21 mouse cellular contexts compared by ENCODE assay signal in the genomic region with DNA sequence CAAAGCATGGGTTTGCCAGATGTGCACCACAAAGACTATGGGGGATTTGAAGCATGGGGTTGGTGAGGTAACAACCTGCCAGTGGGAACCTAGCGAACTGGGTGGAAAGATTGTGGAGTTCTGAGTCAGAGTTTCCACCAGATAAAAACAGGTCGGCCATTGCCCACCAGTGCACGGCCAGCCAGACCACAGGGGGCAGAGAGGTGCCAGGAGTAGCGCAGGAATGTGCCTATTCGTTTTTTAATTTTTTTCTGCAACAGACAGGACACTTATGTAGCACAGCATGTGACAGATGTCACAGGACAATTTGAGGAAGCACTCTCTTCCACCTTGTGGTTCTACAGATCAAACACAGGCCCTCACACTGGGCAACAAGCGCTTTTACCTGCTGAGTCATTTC. TPM values are rescaled to one million over a fixed set of nuclear protein-coding genes. Genes with fewer than 3 reads are reported as not detected.
DNase-seq lines count a peak whose midpoint lies in the region; TF ChIP-seq lines count a peak whose summit lies in the region.
"Had no signal": no experiment of that assay in that cellular context is flagged by ENCODE, and none has a peak within 500 bp of the region (broad histone marks: within the 10 kb centered on the region; RNA-seq: fewer than 3 reads in every experiment).

No protein-coding gene starts in this region.

- H3K27ac ChIP-seq in cerebellum, adult 2 months (ENCODE audit: insufficient read depth, low read length) = no peak overlapping the region
- no peak overlapping the region for H3K27ac ChIP-seq in CH12.LX (ENCODE audit: insufficient read depth, low read depth)
- H3K27ac ChIP-seq: embryonic facial prominence, embryonic 10.5 days; embryonic facial prominence, embryonic 12.5 days; forebrain, embryonic 10.5 days; forebrain, embryonic 12.5 days had no signal

- no peak overlapping the region for H3K4me2 ChIP-seq in CH12.LX (ENCODE audit: insufficient read depth, low read depth, poor library complexity, severe bottlenecking)
- H3K4me2 ChIP-seq: embryonic facial prominence, embryonic 12.5 days; forebrain, embryonic 12.5 days had no signal

- no peaks in the 10 kb centered on the region for H3K27me3 ChIP-seq in cerebellum, adult 2 months (ENCODE audit: control insufficient read depth, insufficient read depth, low read length)
- H3K27me3 ChIP-seq in CH12.LX (replicated peaks) = no peaks in the 10 kb centered on the region
- H3K27me3 ChIP-seq: embryonic facial prominence, embryonic 12.5 days; forebrain, embryonic 12.5 days; Patski had no signal

- WGBS in cerebellum, adult 2 months = 34% methylated on average over 6 of the region's 6 CpGs

- no peak; the same call in 1 of the 2 replicates for TF ChIP-seq RAD21 in CH12.LX (IDR thresholded peaks at IDR 0.05; ENCODE audit: low read depth, low read length)

- DNase-seq in cerebellum, postnatal 14 days = peak; percentile 64 to 66
- DNase-seq in cerebellum, adult 2 months = no peak
- DNase-seq in 3134 (ENCODE audit: extremely low read depth, insufficient read length, low spot score) (peak; percentile 17), CH12.LX (ENCODE audit: extremely low read depth) (peak; percentile 45)
- DNase-seq in fibroblast of lung, adult 2 months (ENCODE audit: low read depth) = peak; percentile 3
- no peak for DNase-seq in right cerebral cortex, adult 18-20 months
- DNase-seq in testis, postnatal 14 days (ENCODE audit: low spot score) = no peak
- DNase-seq: adrenal gland, adult 8-10 months; adrenal gland, postnatal 14 days; adrenal gland, postnatal 36 days; B cell, adult 2 months; cerebellum, adult 11-12 months; cerebellum, adult 8-10 months; cerebellum, postnatal 25 days had no signal

- H3K79me2 ChIP-seq in CH12.LX (replicated peaks; ENCODE audit: control insufficient read depth, extremely low read depth, insufficient read depth, poor library complexity, severe bottlenecking) = no peaks in the 10 kb centered on the region

- TF ChIP-seq CTCF in cerebellum, adult 2 months (IDR thresholded peaks at IDR 0.05; ENCODE audit: borderline replicate concordance, insufficient read depth, low read depth, low read length) = no peak
- TF ChIP-seq CTCF in CH12.LX (conservative IDR thresholded peaks at IDR 0.05 in 1 of 2, IDR thresholded peaks at IDR 0.05 in 1 of 2; ENCODE audit: low read depth in 2 of 2, low read length in 2 of 2) = no peak

- in situ Hi-C loops in CH12.LX (cut with MboI; ENCODE audit: low pct_ligation_motif_present, low pct_unique_long_range_greater_than_20kb, low sequenced_read_pairs) = no loop called here

- no peak overlapping the region for H3K4me3 ChIP-seq in cerebellum, adult 2 months (replicated peaks; ENCODE audit: insufficient read depth, low read depth, low read length)
- H3K4me3 ChIP-seq in CH12.LX (replicated peaks in 1 of 3; ENCODE audit: low read depth in 2 of 3, low read length in 2 of 3, poor library complexity in 1 of 3) = no peak overlapping the region
- H3K4me3 ChIP-seq: embryonic facial prominence, embryonic 10.5 days; embryonic facial prominence, embryonic 12.5 days; forebrain, embryonic 10.5 days; forebrain, embryonic 12.5 days had no signal

- no peaks in the 10 kb centered on the region for H3K4me1 ChIP-seq in cerebellum, adult 2 months (ENCODE audit: control insufficient read depth, insufficient read depth, low read length)
- H3K4me1 ChIP-seq in CH12.LX (ENCODE audit: control insufficient read depth in 1 of 2, insufficient read depth in 2 of 2) = peaks cover 0 to 9% of the 10 kb centered on the region in 2 experiments; a peak in 1 of 4 replicates
- H3K4me1 ChIP-seq: embryonic facial prominence, embryonic 10.5 days; embryonic facial prominence, embryonic 12.5 days had no signal

- dilution Hi-C loops in CH12.LX (cut with MboI; ENCODE audit: extremely low pct_ligation_motif_present, extremely low pct_unique_long_range_greater_than_20kb, low sequenced_read_pairs) = no loop called here

- H3K36me3 ChIP-seq in CH12.LX (replicated peaks in 1 of 2; ENCODE audit: control insufficient read depth in 1 of 2, insufficient read depth in 1 of 2, low read length in 1 of 2) = no peaks in the 10 kb centered on the region
- H3K36me3 ChIP-seq: embryonic facial prominence, embryonic 10.5 days; embryonic facial prominence, embryonic 12.5 days; forebrain, embryonic 10.5 days; forebrain, embryonic 12.5 days; G1E had no signal

- H3K9me3 ChIP-seq in CH12.LX (replicated peaks; ENCODE audit: low read length) = no peaks in the 10 kb centered on the region
- H3K9me3 ChIP-seq: embryonic facial prominence, embryonic 10.5 days; embryonic facial prominence, embryonic 12.5 days; forebrain, embryonic 10.5 days; forebrain, embryonic 12.5 days had no signal

- TF ChIP-seq EP300 in CH12.LX (IDR thresholded peaks at IDR 0.05; ENCODE audit: low read length) = no peak

- H3K9ac ChIP-seq in CH12.LX (ENCODE audit: insufficient read depth, low read depth) = no peak overlapping the region
- H3K9ac ChIP-seq: embryonic facial prominence, embryonic 12.5 days; forebrain, embryonic 12.5 days had no signal

- TF ChIP-seq POLR2A in cerebellum, adult 2 months (IDR thresholded peaks at IDR 0.05; ENCODE audit: borderline replicate concordance, insufficient read depth, low read length) = no peak
- TF ChIP-seq POLR2A in CH12.LX (IDR thresholded peaks at IDR 0.05; ENCODE audit: low read depth, low read length) = no peak

TF ChIP-seq in CH12.LX, 34 proteins besides CTCF, POLR2A, EP300 and RAD21:
- TF ChIP-seq PAX5 (IDR thresholded peaks at IDR 0.05; ENCODE audit: low read length) = no peak
- peak; percentile 47; the same call in 1 of the 2 replicates for TF ChIP-seq JUND (conservative IDR thresholded peaks at IDR 0.05; ENCODE audit: low read depth, low read length)

RNA-seq across cellular contexts. Expression of a gene that starts 49.5 kb away (rescaled TPM):
- 0.13 and 0.23 TPM in 2 replicates for polyA plus RNA-seq in cerebellum, adult 2 months (2012; rRNA removed)
- total RNA-seq in CH12.LX (2012; rRNA removed) = not detected in 2 replicates
- not detected in 2 replicates for total RNA-seq in CH12.LX (2014; rRNA removed)
- polyA plus RNA-seq in CH12.LX (2012; ENCODE audit: insufficient read length, low read depth) = not detected in 2 replicates
- polyA plus RNA-seq: activated CD4-positive, CD25-positive, alpha-beta regulatory T cell, adult 4 months; G1E had no signal

Comparison
In these comparisons a context has a peak if more than half of its experiments do, and no peak if none do; other contexts are left out.
1. DNase-seq: peak in cerebellum, postnatal 14 days (2 of 2), 3134 (single experiment), CH12.LX (single experiment) and fibroblast of lung, adult 2 months (single experiment); none in cerebellum, adult 2 months (0 of 2), right cerebral cortex, adult 18-20 months (single experiment) and testis, postnatal 14 days (single experiment).